Mouse (Mus musculus): ENCODE measurements at regions not wholly inside any gene's neighbourhood (a gene's known extent, or its start where the extent isn't known, plus 50 kb on each side); places are given as distances from the start of the nearest gene placed in this dataset.

GRCm38 (mm10) chr3:130838626-130839422, 108.6 kb upstream of the Rpl34 start:
- H3K27me3 ChIP-seq (ENCODE audit: control insufficient read depth, insufficient read depth, low read length), result no peaks in the 10 kb centered on the region
- no peaks in the 10 kb centered on the region for H3K4me1 ChIP-seq (ENCODE audit: control insufficient read depth, insufficient read depth)
- no peak overlapping the region for H3K4me3 ChIP-seq (ENCODE audit: low read depth, low read length)
- no peak for ATAC-seq (ENCODE audit: insufficient read depth, low read depth)
- H3K9me3 ChIP-seq (replicated peaks; ENCODE audit: control insufficient read depth, low read length), result no peaks in the 10 kb centered on the region
- H3K4me2 ChIP-seq (ENCODE audit: low read depth, low read length), result no peak overlapping the region
- no peak overlapping the region for H3K9ac ChIP-seq (replicated peaks; ENCODE audit: low read depth, low read length)
- no peak overlapping the region for H3K27ac ChIP-seq (ENCODE audit: low read depth)
- TF ChIP-seq CTCF (IDR thresholded peaks at IDR 0.05; ENCODE audit: low read depth), result no peak
- TF ChIP-seq EP300 (IDR thresholded peaks at IDR 0.05; ENCODE audit: low read depth), result no peak
- 87% methylated on average over 19 of the region's 19 CpGs for WGBS
- H3K36me3 ChIP-seq (replicated peaks; ENCODE audit: control insufficient read depth, insufficient read depth, low read length), result no peaks in the 10 kb centered on the region
- DNase-seq (ENCODE audit: low spot score), result no peak

GRCm38 (mm10) chr3:130833722-130834121, 103.5 kb upstream of the Rpl34 start:
- Histone ChIP-seq H3K36me3 (replicated peaks; ENCODE audit: control insufficient read depth, insufficient read depth, low read length) (no peaks in the 10 kb centered on the region), H3K4me3 (ENCODE audit: low read depth, low read length) (no peak overlapping the region), H3K27me3 (ENCODE audit: control insufficient read depth, insufficient read depth, low read length) (no peaks in the 10 kb centered on the region), H3K9ac (replicated peaks; ENCODE audit: low read depth, low read length) (no peak overlapping the region), H3K4me1 (ENCODE audit: control insufficient read depth, insufficient read depth) (peaks cover 8% of the 10 kb centered on the region; the same call in 1 of the 2 replicates), H3K4me2 (ENCODE audit: low read depth, low read length) (no peak overlapping the region), H3K27ac (ENCODE audit: low read depth) (no peak overlapping the region), H3K9me3 (replicated peaks; ENCODE audit: control insufficient read depth, low read length) (no peaks in the 10 kb centered on the region)
- TF ChIP-seq EP300 (IDR thresholded peaks at IDR 0.05; ENCODE audit: low read depth), result no peak
- no peak for TF ChIP-seq CTCF (IDR thresholded peaks at IDR 0.05; ENCODE audit: low read depth)
- no peak for DNase-seq (ENCODE audit: low spot score)
- WGBS, result 76% methylated on average over 5 of the region's 5 CpGs
- ATAC-seq (ENCODE audit: insufficient read depth, low read depth), result no peak

GRCm38 (mm10) chr3:130833082-130833481, 102.9 kb upstream of the Rpl34 start:
- Histone ChIP-seq H3K4me2 (ENCODE audit: low read depth, low read length) (no peak overlapping the region), H3K9ac (replicated peaks; ENCODE audit: low read depth, low read length) (no peak overlapping the region), H3K4me3 (ENCODE audit: low read depth, low read length) (no peak overlapping the region), H3K27me3 (ENCODE audit: control insufficient read depth, insufficient read depth, low read length) (no peaks in the 10 kb centered on the region), H3K9me3 (replicated peaks; ENCODE audit: control insufficient read depth, low read length) (no peaks in the 10 kb centered on the region), H3K4me1 (ENCODE audit: control insufficient read depth, insufficient read depth) (peaks cover 8% of the 10 kb centered on the region; the same call in 1 of the 2 replicates), H3K27ac (ENCODE audit: low read depth) (no peak overlapping the region), H3K36me3 (replicated peaks; ENCODE audit: control insufficient read depth, insufficient read depth, low read length) (no peaks in the 10 kb centered on the region)
- no peak for ATAC-seq (ENCODE audit: insufficient read depth, low read depth)
- no peak for DNase-seq (ENCODE audit: low spot score)
- TF ChIP-seq CTCF (IDR thresholded peaks at IDR 0.05; ENCODE audit: low read depth) (no peak), EP300 (IDR thresholded peaks at IDR 0.05; ENCODE audit: low read depth) (no peak)
- 34% methylated on average over 9 of the region's 9 CpGs for WGBS

- 81% methylated on average over 6 of the region's 6 CpGs for WGBS
- H3K36me3 ChIP-seq (replicated peaks; ENCODE audit: control insufficient read depth, insufficient read depth, low read length), result no peaks in the 10 kb centered on the region
Observed at GRCm38 (mm10) chr3:130831788-130832187, 101.6 kb upstream of the Rpl34 start.

GRCm38 (mm10) chr3:130828346-130828745, 98.1 kb upstream of the Rpl34 start:
- no peak for ATAC-seq (ENCODE audit: insufficient read depth, low read depth)
- H3K9me3 ChIP-seq (replicated peaks; ENCODE audit: control insufficient read depth, low read length), result no peaks in the 10 kb centered on the region
- DNase-seq (ENCODE audit: low spot score), result no peak
- no peak overlapping the region for H3K27ac ChIP-seq (ENCODE audit: low read depth)
- no peak overlapping the region for H3K9ac ChIP-seq (replicated peaks; ENCODE audit: low read depth, low read length)
- peaks cover 8% of the 10 kb centered on the region; the same call in 1 of the 2 replicates for H3K4me1 ChIP-seq (ENCODE audit: control insufficient read depth, insufficient read depth)
- WGBS, result 81% methylated on average over 4 of the region's 4 CpGs
- H3K36me3 ChIP-seq (replicated peaks; ENCODE audit: control insufficient read depth, insufficient read depth, low read length), result no peaks in the 10 kb centered on the region
- H3K4me2 ChIP-seq (ENCODE audit: low read depth, low read length), result no peak overlapping the region
- no peaks in the 10 kb centered on the region for H3K27me3 ChIP-seq (ENCODE audit: control insufficient read depth, insufficient read depth, low read length)
- H3K4me3 ChIP-seq (ENCODE audit: low read depth, low read length), result no peak overlapping the region
- no peak for TF ChIP-seq EP300 (IDR thresholded peaks at IDR 0.05; ENCODE audit: low read depth)
- TF ChIP-seq CTCF (IDR thresholded peaks at IDR 0.05; ENCODE audit: low read depth), result no peak

More at GRCm38 (mm10) chr3:130831788-130832187, 101.6 kb upstream of the Rpl34 start:
- DNase-seq (ENCODE audit: low spot score) (no peak), ATAC-seq (ENCODE audit: insufficient read depth, low read depth) (no peak)
- Histone ChIP-seq H3K9ac (replicated peaks; ENCODE audit: low read depth, low read length) (no peak overlapping the region), H3K27me3 (ENCODE audit: control insufficient read depth, insufficient read depth, low read length) (no peaks in the 10 kb centered on the region), H3K9me3 (replicated peaks; ENCODE audit: control insufficient read depth, low read length) (no peaks in the 10 kb centered on the region), H3K4me3 (ENCODE audit: low read depth, low read length) (no peak overlapping the region), H3K27ac (ENCODE audit: low read depth) (no peak overlapping the region), H3K4me1 (ENCODE audit: control insufficient read depth, insufficient read depth) (peaks cover 8% of the 10 kb centered on the region; the same call in 1 of the 2 replicates), H3K4me2 (ENCODE audit: low read depth, low read length) (no peak overlapping the region)
- no peak for TF ChIP-seq EP300 (IDR thresholded peaks at IDR 0.05; ENCODE audit: low read depth)
- no peak for TF ChIP-seq CTCF (IDR thresholded peaks at IDR 0.05; ENCODE audit: low read depth)
